Mouse (Mus musculus) fibroblast of lung, adult 2 months (primary cell): ENCODE results near the gene Amotl2.
A peak's percentile ranks its signal among the peaks of the same experiment; 100 is the strongest.
"Not testable (repeated sequence)": the region's sequence is repeated elsewhere in the genome, so short reads cannot be mapped to it uniquely, and the experiment has no call there.

Experiments
- DNase-seq: peaks from one replicate; pipeline ENCODE4 v3.0.0-alpha.2; 2011; ENCODE audit warnings: low read depth

The Amotl2 gene

DNA sequence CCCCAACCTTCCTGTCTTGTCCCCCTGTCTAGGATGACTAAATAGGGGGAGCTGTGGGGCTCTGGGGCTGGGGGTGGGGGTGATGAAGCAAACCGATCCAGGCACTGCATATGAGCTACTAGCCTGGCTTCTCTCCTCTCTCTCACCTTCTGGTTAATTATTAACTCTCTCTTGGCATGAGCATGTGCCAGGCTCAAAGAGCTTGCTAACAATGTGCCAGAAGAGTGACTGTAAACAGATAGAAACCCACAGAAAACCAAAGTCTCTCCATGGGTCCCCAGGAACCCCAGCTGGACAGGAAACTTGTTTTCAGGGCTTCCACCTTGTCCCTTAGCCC is 18.2 kb downstream of the Amotl2 start:
- DNase-seq, result no peak

DNA sequence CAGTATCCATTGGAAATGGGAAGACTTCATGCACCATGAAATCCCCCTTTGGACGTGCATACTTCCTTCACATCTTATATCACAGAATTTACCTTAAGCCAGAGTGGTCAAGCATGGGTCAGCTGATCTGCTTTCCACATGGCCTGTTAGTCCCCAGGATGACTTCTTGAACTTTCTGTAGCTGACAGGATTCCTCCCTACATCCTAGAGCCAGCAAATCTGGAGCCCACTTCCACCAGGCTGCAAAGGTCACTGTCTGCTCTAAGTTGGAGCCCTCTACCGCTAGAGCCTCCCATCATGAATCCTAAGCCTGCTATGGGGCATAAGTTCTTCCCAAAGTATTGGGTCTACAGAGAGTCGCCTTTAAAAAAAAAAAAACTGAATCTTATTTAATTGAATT is 18.8 kb downstream of the Amotl2 start:
- DNase-seq, result no peak

DNA sequence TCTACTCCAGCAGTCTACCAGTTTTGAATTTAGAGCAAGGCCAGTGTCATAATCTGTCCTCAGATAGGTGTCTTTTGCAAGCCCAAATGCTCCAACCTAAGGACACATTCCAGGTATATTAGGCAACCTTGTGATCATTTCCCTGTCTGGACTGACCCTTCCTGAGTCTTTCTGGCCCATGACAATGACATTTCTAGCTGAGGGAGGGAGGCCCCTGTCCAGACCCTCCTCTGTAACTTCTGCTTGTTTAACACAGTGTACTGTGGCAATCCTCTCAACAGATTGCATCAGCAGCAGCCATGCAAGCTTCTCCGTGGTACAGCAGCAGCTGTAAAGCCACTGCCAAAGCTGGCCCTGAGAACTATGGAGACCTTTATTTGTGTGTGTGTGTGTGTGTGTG is 19.5 kb downstream of the Amotl2 start:
- no peak for DNase-seq

DNA sequence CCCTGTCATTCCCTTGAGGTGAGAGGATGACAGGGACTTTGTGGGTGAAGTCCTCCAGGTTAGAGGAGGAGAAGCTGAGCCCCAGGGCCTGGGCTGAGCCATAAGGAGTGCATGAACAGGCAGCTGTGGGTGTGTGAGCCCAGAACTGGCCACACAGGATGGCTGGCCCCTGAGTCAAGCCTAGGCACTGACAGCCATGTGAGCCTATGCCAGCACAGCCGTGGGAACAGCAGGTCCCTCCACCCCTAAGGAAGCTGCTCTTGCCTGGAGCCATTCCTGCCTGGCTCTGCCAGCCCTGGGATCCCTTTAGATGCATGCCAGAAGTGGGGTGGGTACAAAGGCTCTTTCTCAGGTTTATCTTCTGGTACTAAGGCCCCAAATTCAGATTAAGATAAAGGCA is 20.9 kb downstream of the Amotl2 start:
- DNase-seq, result peak; percentile 94

DNA sequence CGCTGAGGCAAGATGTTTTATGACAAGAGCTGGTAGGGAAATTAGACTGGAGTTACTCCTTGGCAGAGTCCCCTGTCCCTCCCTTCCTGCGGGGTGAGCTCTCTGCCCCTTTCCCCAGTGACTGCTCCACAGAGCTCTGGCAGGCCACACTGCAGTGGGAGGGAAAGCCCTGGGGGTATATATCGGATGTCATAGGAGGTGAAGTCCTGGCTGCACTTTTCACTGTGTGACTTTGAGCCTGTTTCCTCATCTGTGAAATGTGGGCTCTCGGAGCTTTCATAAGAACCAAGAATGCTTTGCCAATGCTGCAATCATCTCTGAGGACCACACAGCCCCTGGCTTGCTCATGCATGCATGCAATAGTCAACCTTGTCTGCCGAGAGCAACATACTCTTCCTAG is 30.3 kb downstream of the Amotl2 start:
- peak; percentile 72 for DNase-seq

DNA sequence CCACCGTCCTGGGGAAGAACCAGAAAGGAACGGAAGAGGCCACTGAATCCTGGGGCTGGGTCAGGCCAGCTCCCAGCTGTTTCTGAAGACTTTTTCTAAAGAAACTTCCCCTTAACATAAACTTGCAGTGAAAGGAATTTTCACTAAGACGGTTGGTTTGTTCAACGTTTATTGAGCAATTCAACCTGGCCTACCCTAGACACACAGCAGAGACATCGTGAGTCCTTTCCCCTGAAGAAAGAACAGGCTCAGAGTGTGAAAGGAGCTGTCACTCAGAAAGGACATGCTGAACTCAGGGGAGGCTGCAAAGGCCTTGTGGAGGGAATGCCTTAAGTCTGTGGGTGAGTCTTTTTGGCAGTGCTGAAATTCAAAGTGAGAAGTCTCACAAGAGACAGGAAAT is 31.4 kb downstream of the Amotl2 start:
- DNase-seq, result no peak

DNA sequence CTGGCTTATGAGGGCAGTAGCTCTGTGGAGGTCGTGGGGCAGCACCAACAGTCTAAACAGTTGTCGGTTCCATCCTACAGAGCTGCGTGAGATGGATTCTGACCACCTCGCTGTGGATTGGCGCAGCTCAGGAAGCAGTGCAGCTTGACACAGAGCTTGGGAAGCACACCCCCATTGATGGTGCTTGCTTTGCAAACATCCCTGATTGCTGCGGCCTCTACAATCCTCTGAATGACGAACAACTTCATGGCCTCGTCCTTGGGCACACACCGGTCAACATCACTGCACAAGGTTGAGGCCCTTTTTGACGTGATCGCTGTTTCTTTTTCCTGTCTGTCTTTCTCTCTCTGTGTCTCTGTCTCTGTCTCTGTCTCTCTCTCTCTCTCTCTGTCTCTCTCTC is 32.7 kb downstream of the Amotl2 start:
- DNase-seq, result no peak

DNA sequence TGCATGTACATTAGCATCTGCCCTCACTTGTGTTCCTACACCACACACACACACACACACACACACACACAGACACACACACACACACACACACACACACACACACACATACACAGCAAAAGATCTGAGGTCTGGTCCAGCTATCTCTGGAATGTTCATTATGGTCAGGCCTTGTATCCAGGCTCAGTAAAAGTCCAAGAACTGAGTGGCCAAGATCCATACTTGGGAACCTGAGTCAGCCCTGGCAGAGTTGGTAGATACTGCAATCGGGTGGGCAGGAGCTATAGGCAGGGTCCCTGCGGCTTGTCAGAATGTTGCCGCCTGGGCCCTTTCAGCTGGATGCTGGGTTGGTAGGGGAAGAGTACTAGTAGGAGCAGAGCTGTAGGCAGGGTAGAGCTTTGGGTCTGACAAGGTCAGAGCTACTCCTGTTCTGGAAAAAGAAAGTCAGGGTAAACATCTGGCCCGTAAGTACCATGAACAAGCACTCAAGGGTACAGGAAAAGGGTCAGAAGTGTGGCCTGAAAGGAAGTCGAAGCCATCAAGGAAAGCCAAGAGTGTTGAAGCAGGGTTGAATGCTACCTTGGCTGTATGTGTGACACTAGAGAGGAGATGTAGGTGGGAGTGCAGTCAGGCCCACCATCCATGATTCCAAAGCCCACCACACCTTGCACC is 35.3 kb downstream of the Amotl2 start:
- DNase-seq, result no peak

DNA sequence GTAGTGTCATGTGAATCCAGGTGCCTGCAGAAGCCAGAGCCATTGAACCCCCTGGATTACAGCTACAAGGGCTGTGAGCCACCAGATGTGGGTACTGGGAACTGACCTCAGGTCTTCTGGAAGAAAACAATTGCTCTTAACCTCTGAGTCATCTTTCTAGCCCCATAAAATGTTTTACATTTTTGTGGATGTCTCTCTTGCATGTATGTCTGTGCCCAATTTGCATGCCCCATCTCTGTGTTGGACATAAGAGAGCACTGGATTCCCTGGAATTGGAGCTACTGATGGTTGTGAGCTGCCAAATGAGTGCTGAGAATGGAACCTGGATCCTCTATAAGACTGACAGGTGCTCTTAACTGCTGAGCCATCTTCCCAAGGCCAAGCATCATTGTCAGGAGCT is 36.8 kb downstream of the Amotl2 start:
- DNase-seq, result no peak

DNA sequence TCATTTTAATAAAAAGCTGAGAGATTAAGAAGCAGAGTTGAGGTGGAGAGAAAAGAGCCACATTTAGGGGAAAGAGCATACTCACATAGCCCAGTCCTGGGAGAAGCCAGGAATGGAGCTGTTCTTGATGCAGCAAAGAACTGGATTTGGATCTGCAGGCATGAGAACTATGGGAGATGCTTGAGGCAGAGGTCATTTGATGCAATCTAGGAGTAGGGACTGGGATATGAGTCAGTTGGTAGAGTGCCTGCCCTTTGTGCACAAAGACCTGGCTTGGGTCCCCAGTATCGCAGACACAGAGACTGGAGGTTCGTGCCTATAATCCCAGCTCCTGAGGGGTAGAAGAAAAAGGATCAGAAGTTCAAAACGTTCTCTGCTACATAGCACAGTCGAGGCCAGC is 38.7 kb downstream of the Amotl2 start:
- DNase-seq, result peak; percentile 68

DNA sequence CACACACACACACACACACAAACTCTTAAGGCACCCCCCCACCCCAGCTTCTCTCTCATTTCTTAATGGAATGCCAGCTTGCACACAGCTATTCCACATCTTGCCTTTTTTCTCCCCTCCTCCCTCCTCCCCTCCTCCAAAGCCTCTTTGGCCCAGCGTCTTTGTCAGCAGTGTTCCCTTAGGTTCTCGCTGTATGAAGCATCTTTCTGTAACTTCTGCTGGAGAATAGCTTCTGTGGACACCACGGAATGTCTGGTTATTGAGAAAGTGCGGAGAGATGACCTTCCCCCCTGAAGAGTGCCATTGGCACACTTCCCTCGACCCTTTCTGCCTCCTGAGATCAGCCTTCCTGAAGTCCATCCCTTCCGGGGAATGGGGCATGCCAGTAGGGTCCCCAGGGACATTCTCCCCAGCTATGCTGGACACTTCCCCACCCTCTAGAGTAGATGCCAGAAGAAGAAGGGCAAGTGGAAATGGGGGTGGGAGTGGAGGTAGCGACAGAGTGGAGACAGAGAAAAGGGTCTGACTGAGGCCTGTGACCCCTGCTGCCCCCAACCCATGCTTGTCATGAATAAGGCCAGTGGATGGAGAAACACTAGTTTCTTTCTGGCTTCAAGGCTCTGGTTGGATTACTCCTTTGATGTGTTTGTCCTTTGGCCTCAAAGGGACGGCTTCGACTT is 39.3 kb downstream of the Amotl2 start:
- DNase-seq, result no peak

DNA sequence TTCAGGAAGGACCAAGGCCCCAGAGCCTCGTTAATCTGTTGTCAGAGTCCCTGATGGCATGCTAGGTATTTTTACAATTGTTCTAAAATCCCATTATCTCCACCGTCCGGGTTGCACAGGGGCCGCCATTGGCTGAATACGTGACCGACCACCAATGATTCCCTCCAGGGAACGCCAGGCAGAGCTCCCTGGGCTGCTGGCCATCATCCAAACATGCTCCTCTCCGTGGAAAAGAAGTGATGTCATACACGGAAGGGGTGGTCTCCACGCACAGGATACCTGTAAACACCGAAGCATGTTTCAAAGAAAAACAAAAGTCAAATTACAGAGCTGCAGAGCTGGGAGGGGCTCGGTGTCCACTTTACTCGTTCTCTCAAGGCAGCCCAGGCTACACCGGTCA is 39.9 kb downstream of the Amotl2 start:
- no peak for DNase-seq

DNA sequence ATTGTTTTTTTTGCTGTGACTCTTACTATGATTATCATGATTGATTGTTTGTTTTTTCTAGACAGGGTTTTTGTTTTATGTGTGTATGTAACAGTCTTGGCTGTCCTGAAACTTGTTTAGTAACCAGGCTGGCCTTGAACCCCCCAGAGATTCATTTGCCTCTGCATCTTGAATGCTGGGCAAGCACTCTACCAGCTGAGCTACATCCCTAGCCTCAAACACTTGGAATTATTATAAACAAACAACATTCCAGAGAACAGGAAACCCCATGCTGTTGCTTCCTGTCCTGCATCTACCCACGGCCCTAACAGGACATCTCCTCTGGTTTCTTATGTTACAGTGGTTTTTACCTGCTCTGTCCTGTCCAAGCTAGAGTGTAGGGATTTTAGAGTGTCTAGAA is 42.4 kb downstream of the Amotl2 start:
- DNase-seq, result no peak

DNA sequence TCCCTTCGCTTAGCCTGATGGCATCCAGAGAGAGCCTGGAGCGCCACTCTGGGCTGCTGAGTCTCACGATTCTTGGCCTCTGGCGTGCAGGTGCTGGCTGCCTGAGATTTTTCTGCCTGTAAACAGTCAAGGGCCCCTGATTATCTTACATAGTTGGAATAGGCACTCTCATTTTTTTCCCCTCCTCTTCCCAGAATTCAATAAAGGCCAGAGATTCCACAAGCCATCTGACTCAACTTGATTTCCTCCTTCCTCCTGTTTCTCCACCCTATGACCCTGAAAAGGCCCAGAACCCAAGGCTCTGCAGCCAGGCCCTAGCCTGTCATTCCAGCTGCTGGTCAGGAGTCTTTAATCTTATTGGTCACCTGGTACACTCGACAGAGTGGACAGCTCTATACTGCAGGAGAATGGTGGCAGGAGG is 43.1 kb downstream of the Amotl2 start:
- DNase-seq, result no peak

DNA sequence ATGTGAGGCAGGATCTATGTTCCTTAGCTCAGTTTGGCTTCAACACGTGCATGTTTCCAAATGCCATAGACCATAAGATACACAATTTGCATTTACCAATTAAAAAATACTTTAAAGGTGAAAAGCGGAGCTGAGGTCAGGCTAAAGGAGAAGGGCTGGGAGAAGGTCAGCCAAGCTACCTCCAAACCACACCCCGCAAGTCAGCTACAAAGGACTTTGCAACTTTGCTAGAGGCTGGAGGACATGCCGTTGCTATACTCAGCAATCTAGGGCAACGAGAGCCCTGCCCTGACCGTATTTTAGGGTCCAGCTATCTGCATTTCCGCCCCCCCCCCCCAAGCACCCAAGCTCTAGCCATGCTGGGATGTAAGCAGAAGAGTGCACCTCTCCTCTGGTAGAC is 45.1 kb downstream of the Amotl2 start:
- no peak for DNase-seq

DNA sequence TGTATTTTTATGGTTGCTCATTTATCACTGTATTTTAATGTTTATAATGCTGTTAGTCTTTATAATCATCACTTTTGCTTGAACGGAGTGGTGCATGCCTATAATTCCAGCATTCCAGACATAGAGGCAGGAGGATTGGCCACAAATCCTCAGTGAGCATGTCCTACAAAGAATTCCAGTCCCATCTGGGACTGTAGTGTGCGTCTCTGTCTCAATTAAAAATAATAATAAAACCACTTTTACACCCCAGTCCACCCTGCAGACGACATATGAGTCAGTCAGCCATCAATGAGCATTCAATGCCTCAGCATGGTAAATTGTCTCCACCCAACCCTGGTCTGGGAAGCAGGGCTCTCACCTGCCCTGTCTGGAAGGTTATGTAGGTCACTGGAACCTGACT is 46.4 kb downstream of the Amotl2 start:
- DNase-seq, result peak; percentile 41

DNA sequence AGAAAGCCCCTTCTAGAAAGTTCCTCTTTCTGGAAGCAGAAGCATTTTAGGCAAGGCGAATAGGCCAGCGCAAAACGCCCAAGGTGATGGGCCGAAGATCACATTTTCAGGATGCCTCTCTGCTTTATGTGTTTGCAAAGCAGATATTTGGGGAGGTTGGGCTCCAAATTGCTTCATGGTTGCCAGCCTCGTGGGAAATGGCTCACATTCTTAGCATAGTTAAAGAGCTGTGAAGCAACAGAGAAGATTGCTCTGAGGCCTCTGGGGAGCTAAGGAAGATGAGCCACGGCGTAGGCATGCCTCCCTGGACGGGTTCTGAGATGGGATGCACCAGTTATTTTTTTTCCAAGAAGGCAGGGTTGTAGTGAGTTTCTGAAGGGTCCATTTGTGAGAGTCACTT is 47.0 kb downstream of the Amotl2 start:
- DNase-seq, result peak; percentile 37

DNA sequence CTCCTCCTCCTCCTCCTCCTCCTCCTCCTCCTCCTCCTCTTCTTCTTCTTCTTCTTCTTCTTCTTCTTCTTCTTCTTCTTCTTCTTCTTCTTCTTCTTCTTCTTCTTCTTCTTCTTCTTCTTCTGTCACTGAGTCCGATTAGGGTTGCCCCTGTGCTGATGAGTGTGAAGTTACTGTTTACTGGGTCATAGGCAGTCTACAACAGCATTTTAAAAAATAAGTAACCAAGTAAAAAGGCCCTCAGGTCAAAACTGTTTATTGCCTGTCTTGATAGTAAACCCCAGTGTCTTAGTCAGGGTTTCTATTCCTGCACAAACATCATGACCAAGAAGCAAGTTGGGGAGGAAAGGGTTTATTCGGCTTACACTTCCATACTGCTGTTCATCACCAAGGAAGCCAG is 48.1 kb downstream of the Amotl2 start:
- DNase-seq, result not testable (repeated sequence)

DNA sequence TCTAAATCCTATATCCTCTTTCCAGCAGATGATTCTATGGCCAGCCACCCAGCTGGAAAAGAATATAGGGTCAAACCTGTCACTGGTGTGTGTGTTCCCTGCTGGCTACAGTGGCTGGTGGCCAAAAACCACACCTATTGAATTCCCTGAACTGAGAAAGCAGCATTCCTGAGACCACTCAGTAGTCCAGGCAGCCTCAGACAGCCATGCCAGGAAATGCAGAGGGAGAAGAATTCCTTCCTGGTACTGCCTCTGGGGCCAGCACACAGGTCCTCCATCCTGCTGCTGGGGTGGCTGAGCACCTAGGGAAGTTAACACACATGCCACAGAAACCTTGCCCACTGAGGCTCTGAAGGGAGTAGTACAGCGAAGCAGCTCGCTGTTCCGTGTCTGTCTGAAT is 50.3 kb downstream of the Amotl2 start:
- no peak for DNase-seq

DNA sequence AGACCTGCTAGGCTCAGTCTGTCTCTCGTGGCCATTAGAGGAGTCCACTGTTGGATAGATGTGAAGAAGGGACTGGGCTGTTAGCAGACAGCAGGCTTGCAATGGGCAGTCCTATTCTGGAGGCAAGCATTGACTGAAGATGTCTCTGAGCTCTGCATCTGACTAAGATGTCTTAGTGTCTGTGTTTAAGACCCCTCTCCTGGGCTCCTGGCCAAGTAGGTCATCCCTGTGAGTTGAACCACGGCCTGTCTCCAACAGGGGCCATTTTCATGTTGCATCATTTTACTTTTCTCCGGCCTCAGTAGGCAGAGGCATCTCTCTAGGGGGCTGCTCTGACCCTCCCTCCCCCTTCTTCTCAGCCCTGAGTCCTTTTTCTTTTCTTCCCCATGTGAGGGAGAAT is 52.8 kb downstream of the Amotl2 start:
- DNase-seq, result no peak

DNA sequence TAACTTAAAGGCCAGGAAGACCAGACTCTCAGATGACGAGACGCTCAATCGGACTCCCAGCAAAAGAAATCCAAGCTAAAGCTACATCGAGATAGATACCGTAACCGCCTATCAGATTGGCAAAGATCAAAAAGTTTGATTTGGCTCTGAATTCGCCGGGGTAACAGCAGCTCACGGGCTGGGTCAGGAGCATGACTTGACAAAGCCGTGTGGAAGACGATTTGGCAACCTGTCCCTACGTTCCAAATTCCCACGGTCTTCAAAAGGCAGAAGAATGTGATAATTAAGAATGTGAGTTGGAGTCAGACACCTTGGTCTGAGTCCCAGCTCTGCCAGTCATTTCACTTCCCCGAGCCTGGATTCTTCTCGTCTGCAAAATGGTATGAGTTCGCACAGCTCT is 53.7 kb downstream of the Amotl2 start:
- DNase-seq, result no peak

DNA sequence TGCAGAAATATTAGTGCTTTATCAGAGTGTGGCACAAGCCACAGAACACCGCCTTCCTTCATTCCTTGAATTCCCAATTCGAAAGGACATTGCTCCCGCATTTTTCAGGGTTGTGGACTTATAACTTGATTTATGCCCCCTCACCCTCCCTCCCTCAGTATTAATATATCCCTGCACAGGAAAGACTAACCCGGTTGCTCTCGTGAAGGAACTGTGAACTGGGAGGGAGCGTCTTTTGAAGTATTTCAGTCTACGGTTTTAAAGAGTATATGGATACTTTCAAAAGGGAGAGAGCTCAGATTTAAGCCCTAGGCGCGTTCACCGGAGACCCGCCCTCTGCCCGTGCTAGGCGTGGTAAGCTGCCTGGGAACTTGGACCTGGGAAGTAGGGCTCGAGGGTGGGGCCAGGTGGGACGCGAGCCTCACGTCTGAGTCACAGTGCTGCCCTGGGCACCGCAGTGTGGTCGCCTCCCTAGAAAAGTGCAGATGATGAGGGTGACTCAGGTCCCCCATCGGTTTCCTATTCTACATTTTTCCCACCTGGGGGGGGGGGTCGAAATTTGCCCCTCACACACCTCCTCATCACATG is 54.9 kb downstream of the Amotl2 start:
- DNase-seq, result no peak

DNA sequence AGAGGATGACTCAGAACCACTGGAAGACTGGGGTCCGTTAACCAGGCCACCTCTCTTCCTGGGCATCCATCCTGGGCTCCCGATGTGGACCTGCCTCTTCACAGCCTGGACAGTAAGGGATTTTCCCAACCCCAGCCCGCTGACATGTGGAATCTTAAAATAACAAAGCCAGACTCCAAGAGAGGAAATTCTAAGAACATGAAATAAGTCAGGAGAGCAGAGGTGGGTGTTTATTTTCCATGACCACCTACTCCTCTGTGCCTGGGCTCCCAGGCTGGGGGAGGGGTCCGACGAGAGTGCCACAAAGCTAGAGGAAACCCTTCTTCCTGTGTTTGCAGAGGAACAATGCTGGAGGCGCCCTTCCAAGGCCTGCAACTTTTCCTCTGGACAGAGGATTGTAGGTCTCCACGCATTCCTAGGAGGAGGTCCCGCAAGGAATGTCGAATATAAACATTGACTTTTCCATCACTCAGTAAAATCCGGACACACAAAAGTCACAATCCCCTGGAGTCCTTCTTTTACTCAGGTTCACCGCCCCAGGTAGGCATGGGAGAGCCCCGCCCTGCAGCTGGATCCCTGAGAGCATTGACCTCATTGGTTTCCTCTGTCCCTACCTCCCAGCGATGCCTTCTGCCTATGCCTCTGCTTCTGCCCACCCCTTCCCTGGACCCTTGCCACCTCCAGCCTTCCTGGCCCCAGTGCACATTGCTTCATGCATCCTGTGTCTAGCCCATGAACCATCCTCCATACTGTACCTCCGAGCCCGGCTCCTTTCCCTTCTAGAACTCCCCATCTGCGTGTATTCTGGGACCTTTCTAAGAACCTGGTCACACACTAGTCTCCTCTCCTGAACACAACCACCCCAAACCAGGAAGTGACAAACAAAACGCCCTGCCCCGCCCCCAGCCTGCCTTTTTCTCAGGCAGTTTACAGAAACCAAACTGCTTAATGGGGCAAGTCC is 61.4 kb downstream of the Amotl2 start:
- peak; percentile 71 for DNase-seq
